Mouse (Mus musculus) embryonic facial prominence, embryonic 11.5 days (tissue): Measurements from ENCODE around the gene Ctnnd2. TPM values are rescaled to one million over a fixed set of nuclear protein-coding genes. Genes with fewer than 3 reads are reported as not detected.

Source experiments
- ATAC-seq: fragments of 200-750 bp; cut with Nextera tagmentation; replicated peaks from 2 replicates; pipeline ENCODE4 v1.8.0; 2017; ENCODE audit warnings: low read depth; ENCODE audit not compliant: insufficient number of reproducible peaks, low FRiP score, low TSS enrichment
- DNase-seq: peaks from one replicate; pipeline ENCODE4 v3.0.0-alpha.2; 2015; ENCODE audit warnings: low spot score
- H3K27ac ChIP-seq: fragments of 300-500 bp; sonication (generic); replicated peaks from 2 replicates; pipeline ENCODE4 v1.5.1; 2014; ENCODE audit warnings: mild to moderate bottlenecking, low read depth, low read length, control low read depth
- H3K27me3 ChIP-seq: fragments of 300-500 bp; sonication (generic); 2 replicates; pipeline ENCODE4 v1.6.1; 2014; ENCODE audit warnings: mild to moderate bottlenecking, low read length, moderate library complexity, mixed read lengths; ENCODE audit not compliant: control insufficient read depth, insufficient read depth
- H3K36me3 ChIP-seq: fragments of 300-500 bp; sonication (generic); replicated peaks from 2 replicates; pipeline ENCODE4 v1.6.1; 2014; ENCODE audit warnings: low read depth, mild to moderate bottlenecking, low read length, moderate library complexity, mixed read lengths; ENCODE audit not compliant: control insufficient read depth, insufficient read depth
- H3K4me1 ChIP-seq: fragments of 300-500 bp; sonication (generic); 2 replicates; pipeline ENCODE4 v1.6.1; 2014; ENCODE audit warnings: low read length, mixed read lengths; ENCODE audit not compliant: control insufficient read depth, insufficient read depth
- H3K4me2 ChIP-seq: fragments of 300-500 bp; sonication (generic); 2 replicates; pipeline ENCODE4 v1.6.1; 2014; ENCODE audit warnings: low read depth, mild to moderate bottlenecking, control low read depth, low read length, moderate library complexity
- H3K4me3 ChIP-seq: fragments of 300-500 bp; sonication (generic); 2 replicates; pipeline ENCODE4 v1.5.1; 2014; ENCODE audit warnings: low read depth, low read length, control low read depth
- H3K9ac ChIP-seq: fragments of 300-500 bp; sonication (generic); replicated peaks from 2 replicates; pipeline ENCODE4 v1.6.1; 2014; ENCODE audit warnings: mild to moderate bottlenecking, control low read depth, low read length
- H3K9me3 ChIP-seq: fragments of 300-500 bp; sonication (generic); replicated peaks from 2 replicates; pipeline ENCODE4 v1.6.1; 2016; ENCODE audit warnings: mild to moderate bottlenecking, low read length, inconsistent platforms, mixed read lengths; ENCODE audit not compliant: control insufficient read depth
- WGBS: fragments of 180-500 bp; shearing (Covaris S2); extraction: QIAGEN DNeasy Blood & Tissue Kit; methylation state at CpG from one replicate; pipeline ENCODE4 v1.1.7; 2014; 5-methylcytosine and 5-hydroxymethylcytosine counted together
- polyA plus RNA-seq: library from polyadenylated mRNA; unstranded; fragments of >200 nt; fragmentation: Nextera tagmentation; extraction: Ambion mirVana; gene quantifications from 2 replicates; pipeline ENCODE4 v1.2.1, GENCODE M21; 2014

Ctnnd2 gene
- polyA plus RNA-seq, 1 experiment from 2014 or later, result 9.6 TPM

DNA sequence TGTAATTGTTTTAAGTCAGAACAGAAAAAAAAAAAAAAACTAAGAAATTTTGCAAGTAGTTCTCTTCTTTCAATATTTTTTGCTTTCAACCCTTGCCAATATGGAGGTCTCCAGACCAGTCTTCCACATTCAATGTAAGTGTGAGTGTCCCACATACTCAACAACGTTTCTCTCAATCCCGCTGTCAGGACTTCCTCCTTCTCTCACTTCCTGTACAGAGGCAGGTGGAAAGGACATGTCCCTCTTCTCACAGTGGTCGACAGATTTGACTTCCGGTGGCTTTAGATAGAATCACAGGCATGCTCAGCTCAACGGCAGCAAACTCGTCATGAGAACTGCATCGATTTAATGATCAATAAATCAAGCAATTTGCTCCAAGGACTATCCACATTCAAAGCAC, 791.7 kb downstream of the Ctnnd2 start:
- DNase-seq, result no peak
- no peak overlapping the region for H3K27ac ChIP-seq
- H3K4me1 ChIP-seq, result no peaks in the 10 kb centered on the region
- H3K9me3 ChIP-seq, result no peaks in the 10 kb centered on the region
- 90% methylated on average over 7 of the region's 7 CpGs for WGBS
- H3K4me2 ChIP-seq, result no peak overlapping the region
- no peak for ATAC-seq
- H3K27me3 ChIP-seq, result no peaks in the 10 kb centered on the region
- H3K9ac ChIP-seq, result no peak overlapping the region
- H3K4me3 ChIP-seq, result no peak overlapping the region
- H3K36me3 ChIP-seq, result no peaks in the 10 kb centered on the region

DNA sequence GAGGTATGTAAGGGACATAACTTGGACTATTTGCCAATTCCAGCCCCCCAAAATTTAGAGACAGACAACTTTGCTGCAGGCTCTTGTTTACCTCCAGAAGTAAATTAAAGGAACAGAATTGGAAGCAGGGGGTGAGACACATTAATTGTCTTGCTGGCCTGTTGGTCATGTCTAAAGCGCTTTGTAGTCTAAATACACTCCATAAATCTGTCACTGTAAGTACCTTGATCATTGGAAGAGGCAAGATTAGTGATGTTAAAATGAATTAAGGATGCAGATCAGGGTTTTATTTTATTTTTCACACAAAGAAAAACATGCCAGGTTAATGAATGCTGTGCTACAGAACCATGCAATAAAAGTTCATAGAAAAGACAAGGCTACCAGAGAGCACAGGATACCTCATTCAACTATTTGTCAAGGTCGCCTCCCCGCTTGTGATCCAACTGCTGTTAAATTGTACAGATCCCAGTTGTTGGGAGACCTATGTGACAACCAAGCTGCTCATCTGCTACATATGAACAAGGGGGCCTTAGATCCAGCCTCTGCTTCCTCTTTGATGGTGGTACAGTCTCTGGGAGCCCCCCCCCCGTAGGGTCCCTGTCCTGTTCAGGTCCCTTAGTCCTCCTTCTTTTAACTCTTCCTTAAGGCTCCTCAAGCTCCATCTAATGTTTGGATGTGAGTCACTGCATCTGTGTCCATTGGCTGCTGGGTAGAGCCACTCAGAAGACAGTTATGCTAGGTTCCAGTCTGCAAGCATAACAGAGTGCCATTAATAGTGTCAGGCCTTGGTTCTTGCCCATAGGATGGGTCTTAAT, 792.7 kb downstream of the Ctnnd2 start:
- Histone ChIP-seq H3K36me3 (no peaks in the 10 kb centered on the region), H3K27me3 (no peaks in the 10 kb centered on the region), H3K27ac (no peak overlapping the region), H3K4me1 (no peaks in the 10 kb centered on the region), H3K4me3 (no peak overlapping the region), H3K9ac (no peak overlapping the region), H3K9me3 (no peaks in the 10 kb centered on the region), H3K4me2 (no peak overlapping the region)
- DNase-seq, result no peak
- no peak for ATAC-seq
- 86% methylated on average over 4 of the region's 4 CpGs for WGBS

DNA sequence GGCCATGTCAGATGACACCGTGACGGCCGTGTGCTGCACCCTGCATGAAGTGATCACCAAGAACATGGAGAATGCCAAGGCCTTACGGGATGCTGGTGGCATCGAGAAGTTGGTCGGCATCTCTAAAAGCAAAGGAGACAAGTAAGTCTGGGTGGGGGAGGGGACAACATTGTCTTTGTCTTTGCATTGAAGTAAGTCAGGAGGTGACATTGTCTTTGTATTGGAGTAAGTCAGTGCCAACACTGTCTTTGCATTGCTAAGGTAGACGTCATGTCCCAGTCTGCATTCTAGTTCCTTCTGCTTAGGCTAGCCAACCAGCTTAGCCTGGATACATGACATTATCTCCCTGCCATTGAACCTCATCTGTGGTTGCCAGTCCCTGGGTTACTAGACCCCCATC, 794.4 kb downstream of the Ctnnd2 start:
- H3K9me3 ChIP-seq, result no peaks in the 10 kb centered on the region
- ATAC-seq (no peak), DNase-seq (no peak)
- H3K36me3 ChIP-seq, result no peaks in the 10 kb centered on the region
- no peak overlapping the region for H3K9ac ChIP-seq
- H3K27me3 ChIP-seq, result no peaks in the 10 kb centered on the region
- no peak overlapping the region for H3K27ac ChIP-seq
- 93% methylated on average over 7 of the region's 7 CpGs for WGBS
- H3K4me3 ChIP-seq, result no peak overlapping the region
- no peak overlapping the region for H3K4me2 ChIP-seq
- no peaks in the 10 kb centered on the region for H3K4me1 ChIP-seq

DNA sequence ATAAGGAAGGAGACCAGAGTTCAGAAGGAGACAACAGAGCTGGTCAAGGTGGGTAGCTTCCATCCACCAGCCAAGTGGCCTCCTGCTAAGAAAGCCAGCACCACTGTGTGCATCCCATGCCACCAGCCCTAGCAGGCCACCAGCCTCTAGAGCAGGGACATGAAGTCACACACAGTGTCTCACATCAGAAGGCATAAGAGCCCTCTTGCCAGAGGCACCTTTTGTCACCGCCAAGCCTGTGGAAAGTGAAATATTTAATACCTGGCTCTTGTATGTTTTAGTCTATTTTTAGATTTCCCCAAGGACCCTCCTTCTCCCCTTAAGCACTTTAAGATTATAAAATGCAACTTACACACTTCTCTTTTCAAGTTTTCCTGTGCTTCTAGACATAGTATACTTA, 802.0 kb downstream of the Ctnnd2 start:
- ATAC-seq (no peak), DNase-seq (no peak)
- Histone ChIP-seq H3K4me1 (no peaks in the 10 kb centered on the region), H3K9ac (no peak overlapping the region), H3K27me3 (no peaks in the 10 kb centered on the region), H3K27ac (no peak overlapping the region), H3K9me3 (no peaks in the 10 kb centered on the region), H3K4me2 (no peak overlapping the region), H3K4me3 (no peak overlapping the region), H3K36me3 (no peaks in the 10 kb centered on the region)
- 100% methylated on average over 1 of the region's 1 CpGs for WGBS

DNA sequence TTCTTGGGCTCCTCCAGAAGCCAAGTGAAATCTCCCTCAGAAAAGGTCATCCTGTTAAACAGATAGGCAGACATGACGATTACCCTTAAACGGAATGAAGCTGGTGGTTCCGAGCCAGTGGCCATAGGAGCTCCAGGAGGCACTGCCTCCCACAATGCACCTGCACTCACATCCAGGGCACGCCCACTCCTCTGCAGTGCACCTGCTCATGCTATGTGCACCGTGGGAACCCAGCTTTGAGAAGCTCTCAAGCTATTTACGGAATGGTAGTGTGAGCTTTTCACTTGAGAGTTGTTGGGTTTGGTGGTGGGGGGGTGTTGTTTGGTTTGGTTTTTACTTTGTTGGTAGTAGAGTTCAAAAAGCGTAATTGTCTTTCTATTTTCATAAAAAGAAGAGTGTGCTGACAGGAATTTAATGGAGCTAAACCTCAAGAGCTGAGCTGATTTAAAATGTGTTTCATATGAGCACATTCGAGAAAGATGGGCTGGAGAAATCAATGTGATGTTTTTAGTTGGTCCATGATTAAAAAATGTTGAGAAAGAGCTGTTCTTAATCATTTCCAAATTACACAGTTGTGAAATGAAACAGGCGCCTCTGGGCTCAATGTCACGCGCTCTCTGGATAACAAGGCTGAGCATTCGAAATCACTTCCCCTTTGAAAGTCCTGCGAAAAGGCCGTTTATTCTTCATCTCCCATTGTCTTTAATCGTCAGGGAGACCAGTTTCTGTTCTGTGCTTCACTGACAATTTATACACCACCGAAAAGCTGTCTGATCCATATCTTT, 802.8 kb downstream of the Ctnnd2 start:
- Histone ChIP-seq H3K27me3 (no peaks in the 10 kb centered on the region), H3K36me3 (no peaks in the 10 kb centered on the region), H3K9ac (no peak overlapping the region), H3K27ac (no peak overlapping the region), H3K4me2 (no peak overlapping the region), H3K4me1 (no peaks in the 10 kb centered on the region), H3K4me3 (no peak overlapping the region), H3K9me3 (no peaks in the 10 kb centered on the region)
- ATAC-seq, result no peak
- WGBS, result 83% methylated on average over 16 of the region's 16 CpGs
- no peak for DNase-seq

DNA sequence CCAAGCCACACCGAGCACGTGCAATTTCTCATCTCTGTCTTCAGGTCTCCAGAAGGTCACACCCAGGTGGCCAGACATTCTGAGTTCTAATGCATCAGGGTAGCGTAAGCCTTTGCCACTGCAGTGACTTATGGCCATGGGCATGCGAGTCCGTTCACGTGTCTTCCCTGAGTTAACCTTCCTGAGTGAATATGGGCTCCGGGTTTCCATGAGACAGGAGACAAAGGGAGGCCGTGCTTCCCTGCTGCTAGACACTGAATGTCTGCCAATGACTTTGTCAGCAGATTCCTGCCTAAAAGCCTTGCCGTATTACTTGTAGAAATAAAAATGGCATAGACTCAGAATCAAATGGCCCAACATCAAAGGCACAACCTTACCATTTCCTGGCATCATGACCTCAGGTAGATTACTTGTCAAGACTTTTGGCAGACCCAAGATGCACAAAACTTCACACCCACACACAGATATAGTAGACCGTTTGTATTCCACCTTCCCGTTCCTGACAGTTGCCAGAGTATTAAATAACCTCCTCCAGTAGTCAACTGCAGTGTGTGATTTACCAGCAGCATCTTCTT, 804.9 kb downstream of the Ctnnd2 start:
- no peaks in the 10 kb centered on the region for H3K36me3 ChIP-seq
- ATAC-seq (no peak), DNase-seq (no peak)
- no peaks in the 10 kb centered on the region for H3K4me1 ChIP-seq
- H3K27ac ChIP-seq, result no peak overlapping the region
- no peak overlapping the region for H3K4me2 ChIP-seq
- WGBS, result 88% methylated on average over 11 of the region's 11 CpGs
- no peaks in the 10 kb centered on the region for H3K27me3 ChIP-seq
- H3K4me3 ChIP-seq, result no peak overlapping the region
- H3K9me3 ChIP-seq, result no peaks in the 10 kb centered on the region
- H3K9ac ChIP-seq, result no peak overlapping the region

DNA sequence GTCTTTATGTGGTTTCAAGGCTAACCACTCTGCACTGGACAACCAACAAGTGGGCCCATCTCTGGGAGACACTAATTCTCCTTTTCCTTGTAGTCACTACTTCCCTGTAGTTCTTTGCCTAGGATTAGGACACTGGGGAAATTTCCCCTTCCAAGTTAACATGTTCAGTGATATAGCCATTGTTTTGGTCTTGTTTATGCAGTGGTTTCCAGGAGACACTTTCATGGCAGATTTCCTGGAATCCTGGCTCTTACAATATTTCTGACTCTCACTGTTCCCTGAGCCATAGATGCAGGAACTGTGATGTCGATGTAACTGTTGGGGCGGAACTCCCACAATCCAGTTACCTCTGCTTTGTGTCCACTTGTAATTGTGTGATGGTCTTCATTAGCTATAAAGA, 814.5 kb downstream of the Ctnnd2 start:
- H3K27me3 ChIP-seq, result no peaks in the 10 kb centered on the region
- DNase-seq (no peak), ATAC-seq (no peak)
- no peak overlapping the region for H3K4me2 ChIP-seq
- no peaks in the 10 kb centered on the region for H3K9me3 ChIP-seq
- 94% methylated on average over 2 of the region's 2 CpGs for WGBS
- H3K4me3 ChIP-seq, result no peak overlapping the region
- H3K9ac ChIP-seq, result no peak overlapping the region
- no peaks in the 10 kb centered on the region for H3K36me3 ChIP-seq
- no peak overlapping the region for H3K27ac ChIP-seq
- H3K4me1 ChIP-seq, result no peaks in the 10 kb centered on the region
